21 mouse cellular contexts compared by ENCODE assay signal in genomic region chr15:78816074-78816391, GRCm38 (mm10). TPM values are rescaled to one million over a fixed set of nuclear protein-coding genes. Genes with fewer than 3 reads are reported as not detected.
DNase-seq lines count a peak whose midpoint lies in the region; ATAC-seq and TF ChIP-seq lines count a peak whose summit lies in the region.
"Had no signal": no experiment of that assay in that cellular context is flagged by ENCODE, and none has a peak within 500 bp of the region (broad histone marks: within the 10 kb centered on the region; RNA-seq: fewer than 3 reads in every experiment).

No protein-coding gene starts in this region.

- H3K36me3 ChIP-seq in heart, embryonic 12.5 days = no peaks in the 10 kb centered on the region
- H3K36me3 ChIP-seq in lung, embryonic 14.5 days (ENCODE audit: insufficient read depth) = no peaks in the 10 kb centered on the region
- H3K36me3 ChIP-seq in MEL (ENCODE audit: control insufficient read depth in 1 of 2, insufficient read depth in 2 of 2, low read length in 2 of 2) = peaks cover 0 to 5% of the 10 kb centered on the region in 2 experiments; a peak in 2 of 4 replicates
- H3K36me3 ChIP-seq: forebrain, embryonic 12.5 days; midbrain, embryonic 10.5 days had no signal

- whole genome bisulfite sequencing in heart, embryonic 12.5 days = 47% methylated on average over 6 of the region's 6 CpGs
- 60% methylated on average over 6 of the region's 6 CpGs for WGBS in lung, embryonic 14.5 days

- H3K4me3 ChIP-seq in heart, embryonic 12.5 days = no peak overlapping the region
- no peak overlapping the region for H3K4me3 ChIP-seq in lung, embryonic 14.5 days (ENCODE audit: low read depth, low read length)
- no peak overlapping the region for H3K4me3 ChIP-seq in MEL (ENCODE audit: control insufficient read depth in 1 of 2, insufficient read depth in 1 of 2, low read depth in 2 of 2, low read length in 2 of 2)
- H3K4me3 ChIP-seq: forebrain, embryonic 12.5 days; midbrain, embryonic 10.5 days had no signal

- no peak; the same call in 1 of the 2 replicates for ATAC-seq in heart, embryonic 12.5 days (ENCODE audit: insufficient number of reproducible peaks, low FRiP score)
- no peak for ATAC-seq in lung, embryonic 14.5 days (ENCODE audit: insufficient read depth)
- ATAC-seq in megakaryocyte progenitor cell, adult 5-6 weeks (replicated peaks; ENCODE audit: poor library complexity) = peak; percentile 4; the same call in 1 of the 2 replicates

- peaks cover 12% of the 10 kb centered on the region for H3K4me1 ChIP-seq in heart, embryonic 12.5 days (replicated peaks)
- no peaks in the 10 kb centered on the region for H3K4me1 ChIP-seq in lung, embryonic 14.5 days (ENCODE audit: insufficient read depth)
- H3K4me1 ChIP-seq in MEL (ENCODE audit: control insufficient read depth in 1 of 2, insufficient read depth in 2 of 2, low read length in 2 of 2) = peaks cover 6 to 12% of the 10 kb centered on the region in 2 experiments; a peak in 3 of 4 replicates
- H3K4me1 ChIP-seq: forebrain, embryonic 12.5 days; midbrain, embryonic 10.5 days had no signal

- no peak for TF ChIP-seq EP300 in MEL (IDR thresholded peaks at IDR 0.05; ENCODE audit: low read depth in 1 of 2, low read length in 2 of 2)

- no peak overlapping the region for H3K4me2 ChIP-seq in heart, embryonic 12.5 days
- no peak overlapping the region for H3K4me2 ChIP-seq in lung, embryonic 14.5 days
- H3K4me2 ChIP-seq: forebrain, embryonic 12.5 days; hindbrain, embryonic 14.5 days had no signal

- no peak overlapping the region for H3K9ac ChIP-seq in heart, embryonic 12.5 days
- H3K9ac ChIP-seq in lung, embryonic 14.5 days = no peak overlapping the region
- no peak overlapping the region for H3K9ac ChIP-seq in MEL (ENCODE audit: control insufficient read depth, low read depth, low read length, poor library complexity, severe bottlenecking)
- H3K9ac ChIP-seq: forebrain, embryonic 12.5 days; hindbrain, embryonic 14.5 days; liver, embryonic 14.5 days had no signal

- no peak for TF ChIP-seq RAD21 in MEL (IDR thresholded peaks at IDR 0.05; ENCODE audit: low read depth, low read length)

- no peaks in the 10 kb centered on the region for H3K27me3 ChIP-seq in heart, embryonic 12.5 days (replicated peaks)
- H3K27me3 ChIP-seq in lung, embryonic 14.5 days (ENCODE audit: insufficient read depth, low read length) = no peaks in the 10 kb centered on the region
- H3K27me3 ChIP-seq in MEL (ENCODE audit: control insufficient read depth in 1 of 2, insufficient read depth in 2 of 2, low read length in 2 of 2) = no peaks in the 10 kb centered on the region

- TF ChIP-seq POLR2A in MEL (IDR thresholded peaks at IDR 0.05; ENCODE audit: control insufficient read depth in 1 of 2, insufficient read depth in 1 of 2, low read depth in 1 of 2, low read length in 2 of 2, poor library complexity in 1 of 2) = no peak

- no peak for TF ChIP-seq CTCF in lung, embryonic 14.5 days (IDR thresholded peaks at IDR 0.05; ENCODE audit: low read depth)
- no peak for TF ChIP-seq CTCF in MEL (IDR thresholded peaks at IDR 0.05 in 2 of 3, conservative IDR thresholded peaks at IDR 0.05 in 1 of 3; ENCODE audit: control insufficient read depth in 1 of 3, insufficient read depth in 1 of 3, low read depth in 2 of 3, low read length in 3 of 3, poor library complexity in 1 of 3, severe bottlenecking in 1 of 3)

- no peaks in the 10 kb centered on the region for H3K79me2 ChIP-seq in MEL (ENCODE audit: control insufficient read depth, insufficient read depth, low read length, poor library complexity)

- H3K27ac ChIP-seq in heart, embryonic 12.5 days (ENCODE audit: poor library complexity, severe bottlenecking) = peak overlapping the region; percentile 53; the same call in 1 of the 2 replicates
- H3K27ac ChIP-seq in lung, embryonic 14.5 days (ENCODE audit: low read depth) = peak overlapping the region; percentile 62; the same call in 1 of the 2 replicates
- no peak overlapping the region for H3K27ac ChIP-seq in MEL (ENCODE audit: control insufficient read depth, low read depth, low read length)
- H3K27ac ChIP-seq: forebrain, embryonic 12.5 days; hindbrain, embryonic 14.5 days; liver, embryonic 14.5 days; midbrain, embryonic 10.5 days had no signal

- H3K9me3 ChIP-seq in heart, embryonic 12.5 days (replicated peaks) = no peaks in the 10 kb centered on the region
- H3K9me3 ChIP-seq in lung, embryonic 14.5 days (ENCODE audit: low read depth, low read length) = no peaks in the 10 kb centered on the region
- H3K9me3 ChIP-seq in MEL (replicated peaks; ENCODE audit: insufficient read depth, low read length) = no peaks in the 10 kb centered on the region
- H3K9me3 ChIP-seq: forebrain, embryonic 12.5 days; midbrain, embryonic 10.5 days had no signal

- no peak for DNase-seq in heart, adult 11 months
- DNase-seq in lung, embryonic 14.5 days = no peak
- no peak for DNase-seq in lung, postnatal 14 days
- no peak for DNase-seq in MEL (ENCODE audit: low read depth, low spot score)
- DNase-seq in ovary, postnatal 36 days (ENCODE audit: low spot score) = no peak
- DNase-seq: adrenal gland, postnatal 36 days; cerebellum, postnatal 10 days; gastrocnemius, postnatal 25 days; kidney, adult 18-20 months; kidney, postnatal 14 days; layer of hippocampus, adult 9-11 months; thymus, postnatal 4 days had no signal

TF ChIP-seq in MEL, 35 proteins besides CTCF, POLR2A, EP300 and RAD21:
- TF ChIP-seq ZNF384 (IDR thresholded peaks at IDR 0.05; ENCODE audit: low read depth, low read length) (peak; percentile 51; the same call in 1 of the 2 replicates), MAZ (IDR thresholded peaks at IDR 0.05; ENCODE audit: low read depth, low read length) (no peak)

RNA-seq across cellular contexts. Expression of gene Card10, which starts 13.2 kb away (rescaled TPM):
- 6.1 and 7.5 TPM in 2 replicates for polyA plus RNA-seq in heart, embryonic 12.5 days (2016; fragmentation: Nextera tagmentation; extraction: Ambion mirVana)
- polyA plus RNA-seq in lung, embryonic 14.5 days (2014; fragmentation: Nextera tagmentation; extraction: Ambion mirVana) = 7.8 and 8.5 TPM in 2 replicates
- total RNA-seq in MEL (2012; rRNA removed) = not detected in 2 replicates
- polyA plus RNA-seq in MEL (2012; ENCODE audit: insufficient read depth in 1 of 2, insufficient read length in 2 of 2, low read depth in 1 of 2, low replicate concordance in 2 of 2, missing spikeins in 1 of 2) = not detected
- 0.20 and 0.78 TPM in 2 replicates for total RNA-seq in megakaryocyte progenitor cell, adult 5-6 weeks (2015)
- total RNA-seq in megakaryocyte progenitor cell, adult 5-6 weeks (2017) = 0.12 and 0.14 TPM in 2 replicates

RNA-seq across cellular contexts. Expression of gene Cdc42ep1, which starts 26.4 kb away (rescaled TPM):
- 40.5 and 40.8 TPM in 2 replicates for polyA plus RNA-seq in heart, embryonic 12.5 days (2016; fragmentation: Nextera tagmentation; extraction: Ambion mirVana)
- polyA plus RNA-seq in lung, embryonic 14.5 days (2014; fragmentation: Nextera tagmentation; extraction: Ambion mirVana) = 93.2 and 101 TPM in 2 replicates
- total RNA-seq in MEL (2012; rRNA removed) = 0.04 TPM in 1 of 2 replicates, not detected in the other
- 1 to 10 TPM in 1 of 2 experiments, not detected in 1; 1.7 TPM for polyA plus RNA-seq in MEL (2012; ENCODE audit: insufficient read depth in 1 of 2, insufficient read length in 2 of 2, low read depth in 1 of 2, low replicate concordance in 2 of 2, missing spikeins in 1 of 2)
- not detected in 2 replicates for total RNA-seq in megakaryocyte progenitor cell, adult 5-6 weeks (2015)
- not detected in 2 replicates for total RNA-seq in megakaryocyte progenitor cell, adult 5-6 weeks (2017)

RNA-seq across cellular contexts. Expression of gene Lgals2, which starts 39.3 kb away (rescaled TPM):
- 0.84 TPM in 1 of 2 replicates, not detected in the other for polyA plus RNA-seq in heart, embryonic 12.5 days (2016; fragmentation: Nextera tagmentation; extraction: Ambion mirVana)
- polyA plus RNA-seq in lung, embryonic 14.5 days (2014; fragmentation: Nextera tagmentation; extraction: Ambion mirVana) = 0.34 TPM in 1 of 2 replicates, not detected in the other
- not detected in 2 replicates for total RNA-seq in MEL (2012; rRNA removed)
- polyA plus RNA-seq in MEL (2012; ENCODE audit: insufficient read depth in 1 of 2, insufficient read length in 2 of 2, low read depth in 1 of 2, low replicate concordance in 2 of 2, missing spikeins in 1 of 2) = not detected
- total RNA-seq in megakaryocyte progenitor cell, adult 5-6 weeks (2015) = not detected in 2 replicates
- total RNA-seq in megakaryocyte progenitor cell, adult 5-6 weeks (2017) = not detected in 2 replicates
- total RNA-seq: gastrocnemius, postnatal 25 days; left cerebral cortex, adult 8-10 months had no signal
- polyA plus RNA-seq: forebrain, embryonic 12.5 days; hindbrain, embryonic 14.5 days; limb, embryonic 11.5 days; midbrain, embryonic 10.5 days; neural tube, embryonic 11.5 days had no signal

RNA-seq across cellular contexts. Expression of gene Mfng, which starts 42.8 kb away (rescaled TPM):
- polyA plus RNA-seq in heart, embryonic 12.5 days (2016; fragmentation: Nextera tagmentation; extraction: Ambion mirVana) = 7.3 and 7.9 TPM in 2 replicates
- polyA plus RNA-seq in lung, embryonic 14.5 days (2014; fragmentation: Nextera tagmentation; extraction: Ambion mirVana) = 28.7 and 34.3 TPM in 2 replicates
- total RNA-seq in MEL (2012; rRNA removed) = 11.5 and 17.8 TPM in 2 replicates
- polyA plus RNA-seq in MEL (2012; ENCODE audit: insufficient read depth in 1 of 2, insufficient read length in 2 of 2, low read depth in 1 of 2, low replicate concordance in 2 of 2, missing spikeins in 1 of 2) = 10 to 100 TPM in 1 of 2 experiments, not detected in 1; 27.1 TPM
- total RNA-seq in megakaryocyte progenitor cell, adult 5-6 weeks (2015) = 13.3 and 13.6 TPM in 2 replicates
- total RNA-seq in megakaryocyte progenitor cell, adult 5-6 weeks (2017) = 10.0 and 10.5 TPM in 2 replicates

Comparison
In these comparisons a context has a peak if more than half of its experiments do, and no peak if none do; other contexts are left out.
1. RNA of gene Cdc42ep1, which starts 26.4 kb away (polyA plus RNA-seq): 93.2 to 101 TPM in lung, embryonic 14.5 days and 40.5 to 40.8 TPM in heart, embryonic 12.5 days; 1.7 TPM in MEL; every median in the first group is over 10 times any median in the second.